Mouse (Mus musculus) limb, embryonic 11.5 days (tissue): ENCODE measurements around the gene E030018B13Rik. TPM values are rescaled to one million over a fixed set of nuclear protein-coding genes. Genes with fewer than 3 reads are reported as not detected.

ENCODE experiments used
- ATAC-seq: fragments of 200-750 bp; cut with Nextera tagmentation; 2 replicates; pipeline ENCODE4 v1.8.0; 2017; ENCODE audit warnings: low read depth; ENCODE audit not compliant: insufficient number of reproducible peaks, low FRiP score, low TSS enrichment
- DNase-seq: peaks from one replicate; pipeline ENCODE4 v3.0.0-alpha.2; 2015; ENCODE audit warnings: low spot score
- H3K27ac ChIP-seq: fragments of 300-500 bp; sonication (generic); replicated peaks from 2 replicates; pipeline ENCODE4 v1.5.1; 2014; ENCODE audit warnings: low read depth, mild to moderate bottlenecking, low read length
- H3K27me3 ChIP-seq: fragments of 300-500 bp; sonication (generic); 2 replicates; pipeline ENCODE4 v1.6.1; 2014; ENCODE audit warnings: mild to moderate bottlenecking, low read length, mixed read lengths; ENCODE audit not compliant: control insufficient read depth, insufficient read depth
- H3K36me3 ChIP-seq: fragments of 300-500 bp; sonication (generic); 2 replicates; pipeline ENCODE4 v1.6.1; 2014; ENCODE audit warnings: mild to moderate bottlenecking, low read length, moderate library complexity, mixed read lengths; ENCODE audit not compliant: control insufficient read depth, insufficient read depth
- H3K4me1 ChIP-seq: fragments of 300-500 bp; sonication (generic); 2 replicates; pipeline ENCODE4 v1.6.1; 2014; ENCODE audit warnings: low read length, mixed read lengths; ENCODE audit not compliant: control insufficient read depth, insufficient read depth
- H3K4me2 ChIP-seq: fragments of 300-500 bp; sonication (generic); 2 replicates; pipeline ENCODE4 v1.6.1; 2014; ENCODE audit warnings: low read depth, mild to moderate bottlenecking, moderate library complexity; ENCODE audit not compliant: severe bottlenecking
- H3K4me3 ChIP-seq: fragments of 300-500 bp; sonication (generic); 2 replicates; pipeline ENCODE4 v1.5.1; 2014; ENCODE audit warnings: low read depth, low read length
- H3K9ac ChIP-seq: fragments of 300-500 bp; sonication (generic); 2 replicates; pipeline ENCODE4 v1.6.1; 2014; ENCODE audit warnings: mild to moderate bottlenecking, low read length
- H3K9me3 ChIP-seq: fragments of 300-500 bp; sonication (generic); 2 replicates; pipeline ENCODE4 v1.6.1; 2016; ENCODE audit warnings: low read length; ENCODE audit not compliant: control insufficient read depth
- WGBS: fragments of 180-500 bp; shearing (Covaris S2); extraction: QIAGEN DNeasy Blood & Tissue Kit; methylation state at CpG from one replicate; pipeline ENCODE4 v1.1.7; 2014; 5-methylcytosine and 5-hydroxymethylcytosine counted together
- polyA plus RNA-seq: library from polyadenylated mRNA; unstranded; fragments of >200 nt; fragmentation: Nextera tagmentation; extraction: Ambion mirVana; gene quantifications from 2 replicates; pipeline ENCODE4 v1.2.1, GENCODE M21; 2014

E030018B13Rik gene
- polyA plus RNA-seq, 1 experiment from 2014 or later = not detected

DNA sequence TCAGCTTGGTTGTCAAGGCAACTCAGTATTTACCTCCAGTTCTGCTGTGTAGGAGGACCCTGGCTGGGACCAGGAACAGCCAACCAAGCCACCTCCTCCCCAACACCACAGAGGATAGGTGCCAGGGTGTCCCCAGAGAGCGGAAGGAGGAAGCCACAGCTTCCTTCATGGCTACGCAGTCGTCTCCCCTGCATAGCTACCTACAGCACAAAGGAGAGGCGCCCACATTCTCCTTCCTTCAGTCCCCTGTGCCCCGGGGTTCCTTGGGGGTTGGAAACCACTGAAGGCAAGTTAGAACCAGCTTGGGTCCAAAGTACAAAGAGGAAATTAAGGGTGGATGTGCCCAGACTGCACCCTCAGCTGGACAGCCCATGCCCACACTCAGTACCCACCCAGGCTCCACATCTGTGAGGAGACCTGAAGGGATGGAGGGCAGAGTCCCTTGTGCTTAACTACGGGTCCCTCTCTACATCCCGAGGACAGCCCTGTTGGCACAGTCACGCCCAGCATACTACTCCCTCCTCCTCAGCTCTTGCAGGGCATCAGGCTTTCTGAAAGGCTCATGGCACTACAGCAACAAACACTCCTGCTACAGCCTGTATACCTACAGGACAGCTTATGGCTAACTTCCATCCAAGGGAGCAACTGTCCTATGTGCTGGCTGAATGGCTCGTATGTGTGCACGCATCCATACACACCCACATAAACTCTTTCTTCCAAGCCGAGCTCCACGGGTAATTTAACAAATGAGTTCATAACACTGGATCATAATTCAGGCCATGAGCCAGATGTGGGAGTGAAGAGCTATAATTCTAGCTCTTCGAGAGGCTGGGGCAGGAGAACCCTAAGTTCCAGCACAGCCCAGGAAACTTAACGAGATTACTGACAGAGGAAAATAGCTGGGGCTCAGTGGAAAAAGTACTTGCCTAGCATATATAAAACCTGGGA is 9.0 kb downstream of the E030018B13Rik start:
- Histone ChIP-seq H3K4me1 (peaks cover 12% of the 10 kb centered on the region), H3K9ac (no peak overlapping the region), H3K27ac (no peak overlapping the region), H3K9me3 (no peaks in the 10 kb centered on the region), H3K27me3 (no peaks in the 10 kb centered on the region), H3K36me3 (no peaks in the 10 kb centered on the region), H3K4me2 (no peak overlapping the region), H3K4me3 (no peak overlapping the region)
- DNase-seq (no peak), ATAC-seq (peak; percentile 44; the same call in 1 of the 2 replicates)
- WGBS = 73% methylated on average over 14 of the region's 14 CpGs

DNA sequence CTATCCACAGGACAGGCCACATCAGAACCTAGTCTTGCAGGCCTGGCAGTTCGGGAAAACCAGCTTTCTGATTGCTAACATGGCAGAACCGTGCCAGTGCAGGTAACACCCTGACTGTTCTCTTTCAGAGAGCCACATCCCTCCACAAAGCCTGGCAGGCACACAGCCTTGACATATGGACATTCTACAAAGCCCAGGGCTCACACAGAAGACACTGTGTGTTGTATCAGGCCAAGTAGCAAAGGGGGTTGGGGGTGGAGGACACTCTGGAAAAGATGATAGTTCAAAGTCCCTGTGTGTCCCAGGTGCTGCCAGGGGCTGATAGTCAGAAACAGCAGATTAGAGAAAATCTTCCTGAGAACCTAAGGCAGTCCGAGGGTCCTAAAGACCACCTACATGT is 9.8 kb downstream of the E030018B13Rik start:
- Histone ChIP-seq H3K9me3 (no peaks in the 10 kb centered on the region), H3K27ac (no peak overlapping the region), H3K4me2 (no peak overlapping the region), H3K27me3 (no peaks in the 10 kb centered on the region), H3K4me3 (no peak overlapping the region), H3K36me3 (no peaks in the 10 kb centered on the region), H3K9ac (no peak overlapping the region), H3K4me1 (peaks cover 12% of the 10 kb centered on the region)
- 92% methylated on average over 3 of the region's 3 CpGs for WGBS
- DNase-seq = no peak
- no peak for ATAC-seq

- DNase-seq (no peak), ATAC-seq (no peak)
- Histone ChIP-seq H3K9ac (no peak overlapping the region), H3K4me3 (no peak overlapping the region), H3K36me3 (no peaks in the 10 kb centered on the region), H3K27me3 (no peaks in the 10 kb centered on the region), H3K4me2 (no peak overlapping the region), H3K9me3 (no peaks in the 10 kb centered on the region), H3K4me1 (peaks cover 12% of the 10 kb centered on the region), H3K27ac (no peak overlapping the region)
- 99% methylated on average over 6 of the region's 6 CpGs for WGBS
Measured at GRCm38 (mm10) chr7:63927121-63927520, 10.5 kb downstream of the E030018B13Rik start.

- DNase-seq (no peak), ATAC-seq (no peak)
- H3K9me3 ChIP-seq = no peaks in the 10 kb centered on the region
- H3K4me2 ChIP-seq = no peak overlapping the region
- H3K27ac ChIP-seq = no peak overlapping the region
- H3K4me3 ChIP-seq = no peak overlapping the region
- H3K36me3 ChIP-seq = no peaks in the 10 kb centered on the region
- WGBS = 82% methylated on average over 4 of the region's 4 CpGs
- peaks cover 12% of the 10 kb centered on the region for H3K4me1 ChIP-seq
- H3K9ac ChIP-seq = no peak overlapping the region
- no peaks in the 10 kb centered on the region for H3K27me3 ChIP-seq
Measured at GRCm38 (mm10) chr7:63929080-63929479, 12.4 kb downstream of the E030018B13Rik start.

- 88% methylated on average over 3 of the region's 3 CpGs for WGBS
- Histone ChIP-seq H3K9ac (no peak overlapping the region), H3K27ac (no peak overlapping the region), H3K27me3 (no peaks in the 10 kb centered on the region), H3K36me3 (no peaks in the 10 kb centered on the region), H3K9me3 (no peaks in the 10 kb centered on the region), H3K4me2 (no peak overlapping the region), H3K4me1 (peaks cover 3% of the 10 kb centered on the region; the same call in 1 of the 2 replicates), H3K4me3 (no peak overlapping the region)
- DNase-seq (no peak), ATAC-seq (no peak)
Measured at GRCm38 (mm10) chr7:63930132-63930531, 13.5 kb downstream of the E030018B13Rik start.

GRCm38 (mm10) chr7:63930766-63931165 is 14.1 kb downstream of the E030018B13Rik start:
- Histone ChIP-seq H3K9ac (no peak overlapping the region), H3K4me3 (no peak overlapping the region), H3K4me1 (peaks cover 3% of the 10 kb centered on the region; the same call in 1 of the 2 replicates), H3K27me3 (no peaks in the 10 kb centered on the region), H3K36me3 (no peaks in the 10 kb centered on the region), H3K9me3 (no peaks in the 10 kb centered on the region), H3K27ac (no peak overlapping the region), H3K4me2 (no peak overlapping the region)
- ATAC-seq (no peak), DNase-seq (no peak)
- WGBS = 90% methylated on average over 5 of the region's 5 CpGs

- Histone ChIP-seq H3K27ac (no peak overlapping the region), H3K4me3 (no peak overlapping the region), H3K27me3 (no peaks in the 10 kb centered on the region), H3K9me3 (no peaks in the 10 kb centered on the region), H3K4me2 (no peak overlapping the region), H3K4me1 (peaks cover 4% of the 10 kb centered on the region; the same call in 1 of the 2 replicates), H3K9ac (no peak overlapping the region), H3K36me3 (no peaks in the 10 kb centered on the region)
- WGBS = 86% methylated on average over 3 of the region's 3 CpGs
- DNase-seq (no peak), ATAC-seq (no peak)
Measured at GRCm38 (mm10) chr7:63932461-63932860, 15.8 kb downstream of the E030018B13Rik start.

DNA sequence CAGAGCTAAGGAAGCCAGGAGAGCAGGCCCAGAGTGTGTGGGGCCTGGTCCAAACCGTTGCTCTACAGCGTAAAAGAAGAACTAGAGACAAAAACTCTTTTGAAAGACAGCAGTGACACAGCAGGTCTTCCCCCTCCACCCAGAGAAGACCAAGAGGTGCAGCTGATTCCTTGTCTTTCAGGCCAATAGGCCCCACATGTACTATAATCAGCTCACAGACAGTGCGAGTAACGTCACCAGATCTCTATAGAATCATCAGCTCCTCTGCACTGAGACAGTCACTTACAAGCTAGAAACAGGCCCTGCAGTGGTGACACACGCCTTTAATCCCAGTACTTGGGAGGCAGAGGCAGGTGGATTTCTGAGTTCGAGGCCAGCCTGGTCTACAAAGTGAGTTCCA is 17.2 kb downstream of the E030018B13Rik start:
- Histone ChIP-seq H3K36me3 (no peaks in the 10 kb centered on the region), H3K4me3 (no peak overlapping the region), H3K27ac (no peak overlapping the region), H3K4me1 (peaks cover 4% of the 10 kb centered on the region; the same call in 1 of the 2 replicates), H3K9ac (no peak overlapping the region), H3K9me3 (no peaks in the 10 kb centered on the region), H3K4me2 (no peak overlapping the region), H3K27me3 (no peaks in the 10 kb centered on the region)
- DNase-seq (no peak), ATAC-seq (no peak)
- 90% methylated on average over 6 of the region's 6 CpGs for WGBS
